Mouse (Mus musculus) fibroblast of lung, adult 2 months (primary cell): ENCODE results near the gene Gm3336.

ENCODE experiments used
- DNase-seq: peaks from one replicate; pipeline ENCODE4 v3.0.0-alpha.2; 2011; ENCODE audit warnings: low read depth

Gene Gm3336

GRCm38 (mm10) chr8:70748246-70749096 is 30.1 kb downstream of the Gm3336 start:
- DNase-seq, result no peak

- no peak for DNase-seq
Observed at GRCm38 (mm10) chr8:70749097-70749674, 30.8 kb downstream of the Gm3336 start.

GRCm38 (mm10) chr8:70750128-70750680 is 31.9 kb downstream of the Gm3336 start:
- DNase-seq, result no peak

GRCm38 (mm10) chr8:70752000-70752764 is 33.8 kb downstream of the Gm3336 start:
- DNase-seq, result no peak

- DNase-seq, result no peak
Observed at GRCm38 (mm10) chr8:70753151-70753550, 34.8 kb downstream of the Gm3336 start.

GRCm38 (mm10) chr8:70754043-70754870 is 35.9 kb downstream of the Gm3336 start, which contains the start of gene Rab3a:
Gene Rab3a (plus strand): TSS chr8:70754679.
- DNase-seq, result peak; percentile 99

GRCm38 (mm10) chr8:70754871-70755660 is 36.7 kb downstream of the Gm3336 start:
- DNase-seq, result no peak

- no peak for DNase-seq
Observed at GRCm38 (mm10) chr8:70755661-70756475, 37.5 kb downstream of the Gm3336 start.

- DNase-seq, result no peak
Observed at GRCm38 (mm10) chr8:70756476-70757040, 38.2 kb downstream of the Gm3336 start.

- DNase-seq, result no peak
Observed at GRCm38 (mm10) chr8:70757523-70758307, 39.4 kb downstream of the Gm3336 start.

GRCm38 (mm10) chr8:70758308-70758615 is 39.9 kb downstream of the Gm3336 start:
- DNase-seq, result no peak

- DNase-seq, result no peak
Observed at GRCm38 (mm10) chr8:70758616-70759561, 40.5 kb downstream of the Gm3336 start.

GRCm38 (mm10) chr8:70760350-70760749 is 42.0 kb downstream of the Gm3336 start:
- DNase-seq, result no peak

GRCm38 (mm10) chr8:70760775-70761406 is 42.5 kb downstream of the Gm3336 start, which contains the start of gene Mpv17l2:
Gene Mpv17l2 (minus strand): TSS chr8:70760946.
- DNase-seq, result peak; percentile 98

GRCm38 (mm10) chr8:70762118-70762517 is 43.8 kb downstream of the Gm3336 start:
- DNase-seq, result no peak

- no peak for DNase-seq
Observed at GRCm38 (mm10) chr8:70763354-70763753, 45.0 kb downstream of the Gm3336 start.

- no peak for DNase-seq
Observed at GRCm38 (mm10) chr8:70764026-70764425, 45.7 kb downstream of the Gm3336 start.
